Mouse (Mus musculus): ENCODE results near the gene Xdh. TPM values are rescaled to one million over a fixed set of nuclear protein-coding genes. Genes with fewer than 3 reads are reported as not detected.
"Not testable (repeated sequence)": the region's sequence is repeated elsewhere in the genome, so short reads cannot be mapped to it uniquely, and the experiment has no call there.

Gene Xdh
- polyA plus RNA-seq, 1 experiment from 2014 or later, result 0.40 TPM

DNA sequence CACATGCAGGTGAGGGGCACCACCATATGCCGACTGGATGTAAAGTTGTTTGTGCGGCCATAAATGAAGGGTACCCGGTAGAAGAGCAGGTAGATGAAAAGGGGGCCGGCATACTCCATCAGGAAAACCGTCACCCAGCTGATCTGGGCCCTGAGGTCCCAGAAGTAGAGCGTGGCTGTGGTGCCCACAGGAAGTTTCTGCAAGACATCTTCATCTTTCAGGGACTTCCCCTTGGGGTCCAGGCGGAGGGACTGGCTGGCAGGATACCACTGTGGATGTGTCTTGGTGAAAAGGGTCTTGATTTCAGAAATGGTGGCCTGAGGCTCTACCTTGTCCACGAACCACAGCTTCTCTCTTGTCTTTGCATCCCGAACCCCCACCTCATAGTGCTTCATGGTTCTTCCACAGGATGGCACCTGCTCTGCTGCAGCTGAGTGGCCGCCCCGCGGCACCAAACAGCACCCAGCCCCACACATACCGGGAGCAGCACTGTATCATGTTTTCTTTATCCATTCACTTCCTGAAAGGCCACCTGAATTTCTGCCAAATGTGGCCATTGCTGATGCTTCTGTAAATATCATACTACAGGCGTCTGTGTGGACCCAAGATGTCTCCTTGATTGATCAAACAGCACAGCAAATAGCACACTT is 78.9 kb downstream of the Xdh start:
- 90% methylated on average over 14 of the region's 14 CpGs for WGBS
- H3K36me3 ChIP-seq (replicated peaks), result no peaks in the 10 kb centered on the region
- no peak overlapping the region for H3K4me2 ChIP-seq
- H3K9me3 ChIP-seq, result no peaks in the 10 kb centered on the region
- ATAC-seq (replicated peaks), result no peak
- no peak overlapping the region for H3K4me3 ChIP-seq
- H3K4me1 ChIP-seq, result no peaks in the 10 kb centered on the region
- H3K9ac ChIP-seq, result no peak overlapping the region
- H3K27ac ChIP-seq, result no peak overlapping the region
- no peaks in the 10 kb centered on the region for H3K27me3 ChIP-seq (replicated peaks)

DNA sequence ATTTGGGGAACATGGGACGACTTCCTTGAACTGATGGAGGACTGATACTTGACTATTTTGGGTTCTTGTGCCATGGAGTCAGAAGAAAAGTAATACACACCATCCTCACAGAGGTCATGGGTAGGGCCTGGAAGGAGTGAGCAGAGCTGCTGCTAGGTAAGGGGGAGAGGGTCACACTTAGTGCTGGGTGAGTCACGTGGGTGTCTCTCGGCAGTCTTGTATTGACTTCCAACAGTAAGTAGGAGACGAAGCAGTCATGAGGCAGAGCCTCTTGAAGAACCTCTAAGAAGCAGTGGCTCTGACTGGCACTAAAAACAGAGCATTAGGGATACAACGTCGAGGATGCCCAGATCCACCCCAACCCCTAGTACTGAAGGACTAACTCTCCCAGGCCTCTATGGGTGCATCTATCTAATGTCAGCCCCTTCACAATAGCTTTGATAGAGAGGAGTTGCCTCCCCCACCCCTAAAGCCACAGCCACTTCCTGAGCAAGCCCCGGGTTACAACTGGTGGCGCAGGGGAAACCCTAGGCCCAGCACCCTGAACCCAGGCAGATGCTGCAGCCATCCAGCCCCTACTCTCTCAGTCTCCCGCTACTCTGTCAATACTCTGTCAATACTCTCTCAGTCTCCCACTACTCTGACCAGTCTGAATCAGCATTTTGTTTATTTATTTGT is 80.8 kb downstream of the Xdh start:
- H3K4me3 ChIP-seq, result no peak overlapping the region
- H3K27ac ChIP-seq, result no peak overlapping the region
- H3K27me3 ChIP-seq (replicated peaks), result no peaks in the 10 kb centered on the region
- ATAC-seq (replicated peaks), result no peak
- no peaks in the 10 kb centered on the region for H3K9me3 ChIP-seq
- no peaks in the 10 kb centered on the region for H3K4me1 ChIP-seq
- no peak overlapping the region for H3K4me2 ChIP-seq
- H3K36me3 ChIP-seq (replicated peaks), result no peaks in the 10 kb centered on the region
- 92% methylated on average over 9 of the region's 9 CpGs for WGBS
- no peak overlapping the region for H3K9ac ChIP-seq

DNA sequence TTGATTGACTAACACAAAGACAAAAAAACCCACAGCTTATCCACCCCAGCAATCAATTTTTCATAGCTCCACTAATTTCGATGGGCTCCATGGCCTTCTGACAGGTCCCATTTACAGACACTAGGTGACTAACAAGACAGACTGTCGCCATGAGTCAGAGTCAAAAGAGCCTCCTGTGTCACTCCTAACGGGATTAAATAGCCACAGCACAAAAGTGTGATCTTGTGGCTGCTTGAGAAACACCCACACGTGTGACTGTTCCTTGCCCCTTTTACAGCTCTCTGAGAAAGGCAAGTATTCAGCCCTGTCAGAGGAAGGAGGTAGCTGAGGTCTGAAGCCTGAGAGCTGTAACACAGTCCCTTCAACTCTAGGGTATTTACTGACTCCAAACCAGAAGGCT is 96.3 kb downstream of the Xdh start:
- no peak for ATAC-seq (replicated peaks)
- Histone ChIP-seq H3K36me3 (replicated peaks) (no peaks in the 10 kb centered on the region), H3K4me2 (no peak overlapping the region), H3K4me3 (no peak overlapping the region), H3K4me1 (no peaks in the 10 kb centered on the region), H3K27ac (no peak overlapping the region), H3K27me3 (replicated peaks) (no peaks in the 10 kb centered on the region), H3K9me3 (no peaks in the 10 kb centered on the region), H3K9ac (no peak overlapping the region)
- 47% methylated on average over 4 of the region's 4 CpGs for WGBS

DNA sequence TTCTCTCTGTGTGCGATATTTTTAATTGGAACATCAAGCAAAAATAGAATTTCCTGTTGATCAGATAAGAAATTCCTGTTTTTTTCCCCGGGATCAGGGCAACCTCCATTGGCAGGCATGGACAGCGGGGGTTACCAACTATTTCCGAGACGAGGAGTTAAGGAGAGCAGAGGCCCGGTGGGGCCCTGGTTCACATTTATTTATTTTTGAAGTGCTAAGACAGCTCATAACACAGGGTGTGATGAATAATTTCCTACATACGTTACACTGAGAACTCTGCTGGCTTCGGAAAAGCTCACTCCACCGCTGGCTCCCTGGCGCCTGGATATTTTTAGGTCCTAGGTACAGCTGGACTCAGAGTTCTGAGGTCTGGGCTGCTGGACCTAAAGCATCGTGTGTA is 97.0 kb downstream of the Xdh start:
- no peaks in the 10 kb centered on the region for H3K4me1 ChIP-seq
- H3K27me3 ChIP-seq (replicated peaks), result no peaks in the 10 kb centered on the region
- 88% methylated on average over 11 of the region's 11 CpGs for WGBS
- no peak overlapping the region for H3K4me3 ChIP-seq
- H3K9ac ChIP-seq, result no peak overlapping the region
- ATAC-seq (replicated peaks), result no peak
- no peaks in the 10 kb centered on the region for H3K36me3 ChIP-seq (replicated peaks)
- H3K4me2 ChIP-seq, result no peak overlapping the region
- no peak overlapping the region for H3K27ac ChIP-seq
- H3K9me3 ChIP-seq, result no peaks in the 10 kb centered on the region

DNA sequence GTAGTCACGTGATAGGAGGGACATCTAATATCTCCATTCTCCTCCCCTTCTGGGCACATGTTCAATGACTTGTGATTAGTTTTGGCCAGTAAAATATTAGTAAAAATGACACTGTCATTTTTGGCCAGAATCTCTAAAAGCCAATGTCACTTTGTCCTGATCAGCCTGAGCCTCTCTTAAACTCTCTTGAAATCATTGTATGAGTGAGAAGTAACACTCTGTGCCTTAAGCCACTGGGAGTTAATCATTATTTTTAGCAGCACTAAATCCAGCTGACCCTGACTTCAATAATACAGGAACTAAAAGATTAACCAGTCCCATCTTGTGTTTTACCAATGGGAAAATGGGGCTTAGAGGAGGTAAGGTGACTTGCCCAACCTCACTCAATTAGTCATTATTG is 102.6 kb downstream of the Xdh start:
- Histone ChIP-seq H3K27me3 (replicated peaks) (no peaks in the 10 kb centered on the region), H3K4me1 (no peaks in the 10 kb centered on the region), H3K9me3 (no peaks in the 10 kb centered on the region), H3K27ac (no peak overlapping the region), H3K4me3 (no peak overlapping the region), H3K4me2 (no peak overlapping the region), H3K36me3 (replicated peaks) (no peaks in the 10 kb centered on the region), H3K9ac (no peak overlapping the region)
- ATAC-seq (replicated peaks), result no peak
- 94% methylated on average over 1 of the region's 1 CpGs for WGBS

DNA sequence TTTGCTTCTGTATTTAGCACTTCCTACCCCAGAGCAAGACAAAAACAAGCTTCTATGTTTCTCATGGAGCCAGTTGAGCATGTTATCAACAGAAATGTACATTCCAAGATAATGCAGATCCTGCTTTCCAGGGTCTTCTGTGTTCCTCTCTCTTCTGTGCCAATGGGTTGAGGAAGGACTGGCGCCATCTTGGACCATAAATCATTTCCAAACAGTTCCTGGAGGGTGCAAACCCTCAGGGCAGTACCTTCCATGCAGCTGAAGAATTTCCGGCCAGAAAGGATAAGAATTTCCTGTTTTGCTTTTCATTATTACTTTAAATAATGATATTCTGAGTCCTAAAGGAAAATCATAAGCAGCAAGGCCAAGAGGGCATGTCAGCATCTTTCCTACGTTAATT is 104.4 kb downstream of the Xdh start:
- Histone ChIP-seq H3K36me3 (replicated peaks) (no peaks in the 10 kb centered on the region), H3K9ac (no peak overlapping the region), H3K27me3 (replicated peaks) (no peaks in the 10 kb centered on the region), H3K4me1 (no peaks in the 10 kb centered on the region), H3K27ac (no peak overlapping the region), H3K4me3 (no peak overlapping the region), H3K9me3 (no peaks in the 10 kb centered on the region), H3K4me2 (no peak overlapping the region)
- 74% methylated on average over 3 of the region's 3 CpGs for WGBS
- ATAC-seq (replicated peaks), result no peak

DNA sequence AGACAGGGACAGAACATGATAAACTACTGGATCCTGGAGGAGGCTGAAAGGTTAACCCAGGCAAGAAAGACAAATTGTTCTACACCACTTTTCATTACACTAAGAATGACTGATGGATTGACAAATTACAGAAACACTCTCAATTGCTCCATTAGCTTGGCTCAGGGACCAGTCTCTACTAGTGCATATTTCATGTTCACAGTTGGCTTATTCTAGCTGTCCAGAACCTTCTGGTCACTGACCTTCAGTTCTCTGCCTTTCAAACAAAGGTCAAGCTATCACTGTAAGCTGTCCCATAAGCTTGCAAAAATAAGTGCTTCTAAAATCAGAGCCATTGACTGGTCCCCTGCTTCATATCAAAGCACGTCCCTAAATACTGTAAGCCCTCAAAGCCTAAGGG is 107.0 kb downstream of the Xdh start:
- ATAC-seq (replicated peaks), result no peak
- H3K27ac ChIP-seq, result no peak overlapping the region
- WGBS, result 83% methylated on average over 1 of the region's 1 CpGs

DNA sequence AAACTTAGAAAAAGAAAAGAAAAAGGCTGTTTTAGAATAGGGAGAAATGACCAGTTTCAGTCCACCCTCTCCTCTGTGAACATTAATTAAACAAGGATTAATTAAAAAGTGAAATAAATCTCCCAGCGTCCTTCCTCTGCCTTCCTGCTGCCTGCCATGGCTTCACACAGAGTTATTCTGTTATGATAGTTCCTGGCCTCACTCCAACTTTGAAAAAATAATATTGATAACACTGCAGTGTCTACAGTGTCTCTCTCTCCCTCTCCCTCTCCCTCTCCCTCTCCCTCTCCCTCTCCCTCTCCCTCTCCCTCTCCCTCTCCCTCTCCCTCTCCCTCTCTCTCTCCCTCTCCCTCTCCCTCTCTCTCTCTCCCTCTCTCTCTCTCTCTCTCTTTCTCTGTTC is 110.1 kb downstream of the Xdh start:
- not testable (repeated sequence) for H3K36me3 ChIP-seq (replicated peaks); H3K27me3 ChIP-seq (replicated peaks); ATAC-seq (replicated peaks); H3K27ac ChIP-seq; H3K4me2 ChIP-seq; H3K9ac ChIP-seq; H3K9me3 ChIP-seq; H3K4me3 ChIP-seq; H3K4me1 ChIP-seq
- WGBS, result 55% methylated on average over 1 of the region's 1 CpGs

More for the DNA sequence above, 107.0 kb downstream of the Xdh start:
- no peaks in the 10 kb centered on the region for H3K36me3 ChIP-seq (replicated peaks)
- no peaks in the 10 kb centered on the region for H3K27me3 ChIP-seq (replicated peaks)
- no peaks in the 10 kb centered on the region for H3K9me3 ChIP-seq
- H3K4me3 ChIP-seq, result no peak overlapping the region
- no peak overlapping the region for H3K9ac ChIP-seq
- no peak overlapping the region for H3K4me2 ChIP-seq
- no peaks in the 10 kb centered on the region for H3K4me1 ChIP-seq

DNA sequence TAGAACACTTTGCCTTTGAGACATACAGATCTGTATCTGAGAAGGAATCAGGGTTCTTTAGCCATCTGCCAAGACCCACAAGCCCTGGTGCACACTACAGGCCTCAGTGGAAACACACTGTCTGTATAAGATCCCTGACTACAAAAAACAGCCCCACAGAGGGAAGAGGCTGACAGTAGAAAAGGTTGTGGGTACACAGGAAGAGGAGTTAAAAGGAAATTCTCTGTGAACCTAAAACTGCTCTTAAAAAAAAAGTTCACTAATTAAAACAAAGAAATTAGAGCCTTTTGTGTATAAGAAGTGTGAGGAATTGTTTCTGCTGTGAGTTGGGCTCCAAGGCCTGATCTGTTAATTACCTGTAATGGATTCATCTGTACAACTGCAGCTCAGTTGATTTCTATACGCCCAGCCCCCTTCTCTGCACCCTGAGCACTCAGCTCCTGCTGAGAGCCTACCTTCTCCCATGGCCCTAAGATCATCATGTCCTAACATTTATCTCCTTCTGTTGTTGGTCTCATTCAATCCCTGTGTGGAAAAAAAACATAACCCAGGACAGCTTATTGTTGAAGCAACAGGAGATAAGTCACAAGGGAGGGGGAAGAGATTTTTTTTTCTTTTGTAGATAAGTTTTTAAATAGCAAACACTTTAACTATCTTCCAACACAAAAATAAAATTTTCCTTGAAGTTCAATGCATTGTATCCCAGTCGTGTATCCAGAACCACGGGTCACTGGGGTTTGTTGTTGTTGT is 110.7 kb downstream of the Xdh start:
- no peak overlapping the region for H3K9ac ChIP-seq
- no peak overlapping the region for H3K4me2 ChIP-seq
- no peaks in the 10 kb centered on the region for H3K4me1 ChIP-seq
- H3K9me3 ChIP-seq, result no peaks in the 10 kb centered on the region
- no peak overlapping the region for H3K4me3 ChIP-seq
- ATAC-seq (replicated peaks), result no peak
- H3K27me3 ChIP-seq (replicated peaks), result no peaks in the 10 kb centered on the region
- 71% methylated on average over 3 of the region's 3 CpGs for WGBS
- H3K36me3 ChIP-seq (replicated peaks), result no peaks in the 10 kb centered on the region
- H3K27ac ChIP-seq, result no peak overlapping the region

DNA sequence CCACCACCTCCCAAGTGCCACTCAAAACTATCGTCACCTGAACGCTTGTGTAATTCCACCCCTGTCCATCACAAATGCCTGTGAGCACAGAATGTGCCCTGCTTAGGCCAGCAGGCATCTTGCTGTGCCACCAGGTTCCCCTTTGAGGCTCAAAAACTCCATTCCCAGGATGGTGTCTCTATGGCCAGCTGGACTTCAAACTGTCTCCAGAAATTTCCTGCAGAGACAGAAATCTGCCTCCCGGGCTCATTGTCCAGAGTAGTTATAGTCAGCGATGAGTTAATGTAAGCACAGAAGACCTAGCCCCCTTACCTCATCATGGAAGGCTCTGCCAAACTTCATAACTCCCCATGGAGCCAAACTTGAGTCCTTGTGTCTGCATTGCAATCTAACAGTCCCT is 112.8 kb downstream of the Xdh start:
- Histone ChIP-seq H3K4me1 (no peaks in the 10 kb centered on the region), H3K27me3 (replicated peaks) (no peaks in the 10 kb centered on the region), H3K9me3 (no peaks in the 10 kb centered on the region), H3K4me3 (no peak overlapping the region), H3K27ac (no peak overlapping the region), H3K9ac (no peak overlapping the region), H3K36me3 (replicated peaks) (no peaks in the 10 kb centered on the region), H3K4me2 (no peak overlapping the region)
- 87% methylated on average over 4 of the region's 4 CpGs for WGBS
- no peak for ATAC-seq (replicated peaks)

DNA sequence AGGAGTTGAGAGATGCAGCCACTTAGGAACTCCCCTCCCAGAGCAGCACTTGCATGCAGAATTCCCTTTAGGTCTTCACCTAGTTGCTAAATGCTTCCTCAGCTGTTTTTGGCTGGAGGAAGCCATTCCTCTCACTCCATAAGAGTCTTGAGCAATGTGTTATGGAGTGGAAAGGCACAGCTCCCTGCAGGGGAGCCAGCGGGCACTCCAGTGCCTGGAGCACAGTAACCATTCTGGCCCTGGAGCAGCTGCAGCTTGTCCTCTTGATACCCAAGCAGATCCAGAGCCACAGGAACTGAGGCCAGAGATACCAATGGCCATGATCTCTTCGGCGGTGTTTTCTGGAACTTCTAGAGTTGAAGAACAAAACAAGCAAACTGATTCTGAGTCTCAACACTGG is 113.4 kb downstream of the Xdh start:
- Histone ChIP-seq H3K9ac (no peak overlapping the region), H3K36me3 (replicated peaks) (no peaks in the 10 kb centered on the region), H3K4me1 (no peaks in the 10 kb centered on the region), H3K27me3 (replicated peaks) (no peaks in the 10 kb centered on the region), H3K4me3 (no peak overlapping the region), H3K9me3 (no peaks in the 10 kb centered on the region), H3K4me2 (no peak overlapping the region), H3K27ac (no peak overlapping the region)
- WGBS, result 95% methylated on average over 3 of the region's 3 CpGs
- no peak for ATAC-seq (replicated peaks)

Data from midbrain, embryonic 15.5 days (tissue).